Mouse (Mus musculus) MEL (cell line): ENCODE measurements around the gene Hoxd1. TPM values are rescaled to one million over a fixed set of nuclear protein-coding genes. Genes with fewer than 3 reads are reported as not detected.

Experiments used
- DNase-seq: peaks from one replicate; pipeline ENCODE4 v3.0.0; 2011; ENCODE audit warnings: low read depth, low spot score
- H3K27ac ChIP-seq: 2 replicates; pipeline ENCODE4 v1.5.1; 2012; ENCODE audit warnings: low read depth, mild to moderate bottlenecking, control low read depth, low read length, moderate library complexity; ENCODE audit not compliant: control insufficient read depth
- H3K27me3 ChIP-seq, 2 experiments: fragments of 150-350 bp in 1 of 2; sonication (generic) in 1 of 2; 2 replicates each; pipeline ENCODE4 v1.6.1; 2012; ENCODE audit warnings: low read length in 2 of 2, mild to moderate bottlenecking in 2 of 2, improper control_type of control experiment in 1 of 2, moderate library complexity in 1 of 2; ENCODE audit not compliant: insufficient read depth in 2 of 2, control insufficient read depth in 1 of 2
- H3K36me3 ChIP-seq, 2 experiments: 2 replicates each; pipeline ENCODE4 v1.6.1; 2012 to 2014; ENCODE audit warnings: low read length in 2 of 2, improper control_type of control experiment in 1 of 2, inconsistent platforms in 1 of 2, mild to moderate bottlenecking in 1 of 2; ENCODE audit not compliant: insufficient read depth in 2 of 2, control insufficient read depth in 1 of 2
- H3K4me1 ChIP-seq, 2 experiments: fragments of 150-350 bp in 1 of 2; sonication (generic) in 1 of 2; 2 replicates each; pipeline ENCODE4 v1.6.1; 2012; ENCODE audit warnings: low read length in 2 of 2, improper control_type of control experiment in 1 of 2, mild to moderate bottlenecking in 1 of 2; ENCODE audit not compliant: insufficient read depth in 2 of 2, control insufficient read depth in 1 of 2
- H3K4me3 ChIP-seq, 2 experiments: fragments of 150-350 bp in 1 of 2; sonication (generic) in 1 of 2; 2 replicates each; pipeline ENCODE4 v1.5.1; 2012; ENCODE audit warnings: low read depth in 2 of 2, low read length in 2 of 2, mild to moderate bottlenecking in 2 of 2, moderate library complexity in 2 of 2, control low read depth in 1 of 2, improper control_type of control experiment in 1 of 2; ENCODE audit not compliant: control insufficient read depth in 1 of 2, insufficient read depth in 1 of 2
- H3K79me2 ChIP-seq: 2 replicates; pipeline ENCODE4 v1.6.1; 2012; ENCODE audit warnings: mild to moderate bottlenecking, low read length, moderate library complexity; ENCODE audit not compliant: control insufficient read depth, poor library complexity, insufficient read depth
- H3K9ac ChIP-seq: 2 replicates; pipeline ENCODE4 v1.6.1; 2012; ENCODE audit warnings: low read depth, mild to moderate bottlenecking, control low read depth, low read length, moderate library complexity; ENCODE audit not compliant: control insufficient read depth, poor library complexity, severe bottlenecking
- H3K9me3 ChIP-seq: fragments of 150-350 bp; sonication (generic); replicated peaks from 2 replicates; pipeline ENCODE4 v1.6.1; 2012; ENCODE audit warnings: mild to moderate bottlenecking, low read length, improper control_type of control experiment, moderate library complexity; ENCODE audit not compliant: insufficient read depth
- CTCF ChIP-seq, 3 experiments: IDR thresholded peaks in 2 of 3; conservative IDR thresholded peaks in 1 of 3; 2 replicates each; pipeline ENCODE4 v1.5.1; 2011 to 2012; ENCODE audit warnings: low read length in 3 of 3, low read depth in 2 of 3, mild to moderate bottlenecking in 2 of 3, improper control_type of control experiment in 1 of 3, inconsistent platforms in 1 of 3, mixed read lengths in 1 of 3, moderate library complexity in 1 of 3; ENCODE audit not compliant: control insufficient read depth in 1 of 3, insufficient read depth in 1 of 3, poor library complexity in 1 of 3, severe bottlenecking in 1 of 3
- E2F4 ChIP-seq: IDR thresholded peaks from 2 replicates; pipeline ENCODE4 v1.6.1; 2011; ENCODE audit warnings: low read depth, low read length, improper control_type of control experiment, borderline replicate concordance
- GABPA ChIP-seq: IDR thresholded peaks from 2 replicates; pipeline ENCODE4 v1.6.1; 2012; ENCODE audit warnings: low read depth, mild to moderate bottlenecking, inconsistent platforms, low read length, improper control_type of control experiment, moderate library complexity
- GATA1 ChIP-seq: IDR thresholded peaks from 2 replicates; pipeline ENCODE4 v1.6.1; 2011; ENCODE audit warnings: low read depth, low read length, improper control_type of control experiment
- JUND ChIP-seq: IDR thresholded peaks from 2 replicates; pipeline ENCODE4 v1.6.1; 2011; ENCODE audit warnings: low read depth, mild to moderate bottlenecking, improper control_type of control experiment, low read length
- KAT2A ChIP-seq: conservative IDR thresholded peaks from 2 replicates; pipeline ENCODE4 v1.6.1; 2012; ENCODE audit warnings: low read depth, low read length, improper control_type of control experiment, inconsistent platforms
- MAZ ChIP-seq: IDR thresholded peaks from 2 replicates; pipeline ENCODE4 v1.6.1; 2012; ENCODE audit warnings: low read depth, mild to moderate bottlenecking, inconsistent platforms, low read length, improper control_type of control experiment
- MEF2A ChIP-seq: IDR thresholded peaks from 2 replicates; pipeline ENCODE4 v1.6.1; 2014; ENCODE audit warnings: low read depth, mild to moderate bottlenecking, inconsistent platforms, low read length, improper control_type of control experiment; ENCODE audit not compliant: poor library complexity, insufficient replicate concordance, severe bottlenecking; ENCODE audit errors: extremely low read depth
- MXI1 ChIP-seq: IDR thresholded peaks from 2 replicates; pipeline ENCODE4 v1.6.1; 2011; ENCODE audit warnings: mild to moderate bottlenecking, low read depth, low read length, improper control_type of control experiment
- MYC ChIP-seq: IDR thresholded peaks from 2 replicates; pipeline ENCODE4 v1.6.1; 2011; ENCODE audit warnings: low read depth, mild to moderate bottlenecking, low read length, improper control_type of control experiment, moderate library complexity
- POLR2AphosphoS5 ChIP-seq: IDR thresholded peaks from 2 replicates; pipeline ENCODE4 v1.6.1; 2012; ENCODE audit warnings: low read depth, borderline replicate concordance, mild to moderate bottlenecking, inconsistent platforms, low read length, moderate library complexity, mixed read lengths
- RCOR1 ChIP-seq: IDR thresholded peaks from 2 replicates; pipeline ENCODE4 v1.6.1; 2012; ENCODE audit warnings: low read depth, mild to moderate bottlenecking, inconsistent platforms, low read length, improper control_type of control experiment
- TBP ChIP-seq: IDR thresholded peaks from 2 replicates; pipeline ENCODE4 v1.8.0; 2011; ENCODE audit warnings: low read depth, low read length, improper control_type of control experiment
- ZC3H11A ChIP-seq: IDR thresholded peaks from 2 replicates; pipeline ENCODE4 v1.6.1; 2012; ENCODE audit warnings: low read depth, mild to moderate bottlenecking, inconsistent platforms, low read length, improper control_type of control experiment
- ZMIZ1 ChIP-seq: IDR thresholded peaks from 2 replicates; pipeline ENCODE4 v1.6.1; 2012; ENCODE audit warnings: low read depth, mild to moderate bottlenecking, inconsistent platforms, low read length, improper control_type of control experiment, moderate library complexity
- ZNF384 ChIP-seq: IDR thresholded peaks from 2 replicates; pipeline ENCODE4 v1.6.1; 2012; ENCODE audit warnings: low read depth, mild to moderate bottlenecking, inconsistent platforms, low read length, improper control_type of control experiment
- polyA plus RNA-seq, 2 experiments: library from polyadenylated mRNA; stranded (reverse) in 1 of 2; unstranded in 1 of 2; fragments of >175 nt in 1 of 2; fragments of >200 nt in 1 of 2; gene quantifications; 2 replicates each; pipeline versions ENCODE4 v1.2.1 to v1.2.4; 2012; ENCODE audit warnings: low replicate concordance in 2 of 2, low read depth in 1 of 2; ENCODE audit not compliant: insufficient read length in 2 of 2, insufficient read depth in 1 of 2, missing spikeins in 1 of 2
- total RNA-seq: library from RNA; depleted of rRNA; stranded (reverse); fragments of 300-350 nt; gene quantifications from 2 replicates; pipeline ENCODE4 v1.2.3, GENCODE M21; 2012

Hoxd1 gene
- total and polyA plus RNA-seq, 3 experiments, result not detected

GRCm38 (mm10) chr2:74781386-74781785, 18.6 kb downstream of the Hoxd1 start:
- H3K4me3 ChIP-seq, result no peak overlapping the region
- TF ChIP-seq MXI1 (no peak), CTCF (IDR thresholded peaks at IDR 0.05 in 2 of 3, conservative IDR thresholded peaks at IDR 0.05 in 1 of 3; ENCODE audit: control insufficient read depth in 1 of 3, insufficient read depth in 1 of 3, low read depth in 2 of 3, low read length in 3 of 3, poor library complexity in 1 of 3, severe bottlenecking in 1 of 3) (no peak), MEF2A (no peak), ZNF384 (no peak), E2F4 (no peak), POLR2AphosphoS5 (no peak), GATA1 (no peak)
- no peaks in the 10 kb centered on the region for H3K36me3 ChIP-seq
- H3K79me2 ChIP-seq, result no peaks in the 10 kb centered on the region
- no peak overlapping the region for H3K9ac ChIP-seq
- no peaks in the 10 kb centered on the region for H3K4me1 ChIP-seq
- no peak for DNase-seq
- H3K27ac ChIP-seq, result no peak overlapping the region
- peaks cover 1 to 3% of the 10 kb centered on the region in 2 experiments; a peak in 3 of 4 replicates for H3K27me3 ChIP-seq
- H3K9me3 ChIP-seq, result no peaks in the 10 kb centered on the region

- TF ChIP-seq MAZ, result no peak
- no peak for TF ChIP-seq JUND
- TF ChIP-seq E2F4, result no peak
- TF ChIP-seq MEF2A, result no peak
- TF ChIP-seq KAT2A, result no peak
- no peak for TF ChIP-seq RCOR1
- H3K4me1 ChIP-seq, result no peaks in the 10 kb centered on the region
- H3K79me2 ChIP-seq, result no peaks in the 10 kb centered on the region
- H3K9me3 ChIP-seq, result no peaks in the 10 kb centered on the region
- H3K36me3 ChIP-seq, result no peaks in the 10 kb centered on the region
- no peak overlapping the region for H3K27ac ChIP-seq
- H3K4me3 ChIP-seq, result no peak overlapping the region
- no peak overlapping the region for H3K9ac ChIP-seq
- no peak for DNase-seq
- H3K27me3 ChIP-seq, result peaks cover 6% of the 10 kb centered on the region in 2 experiments
Measured at GRCm38 (mm10) chr2:74795531-74795930, 32.8 kb downstream of the Hoxd1 start.

GRCm38 (mm10) chr2:74808431-74808830, 45.7 kb downstream of the Hoxd1 start:
- H3K4me1 ChIP-seq, result no peaks in the 10 kb centered on the region
- no peak for DNase-seq

More at GRCm38 (mm10) chr2:74808431-74808830, 45.7 kb downstream of the Hoxd1 start:
- Histone ChIP-seq H3K9ac (no peak overlapping the region), H3K9me3 (no peaks in the 10 kb centered on the region), H3K27ac (no peak overlapping the region), H3K4me3 (no peak overlapping the region), H3K27me3 (peaks cover 6 to 16% of the 10 kb centered on the region in 2 experiments), H3K36me3 (no peaks in the 10 kb centered on the region), H3K79me2 (no peaks in the 10 kb centered on the region)
- TF ChIP-seq ZMIZ1 (no peak), MYC (no peak), ZC3H11A (no peak), TBP (no peak), GABPA (no peak), E2F4 (no peak), CTCF (IDR thresholded peaks at IDR 0.05 in 2 of 3, conservative IDR thresholded peaks at IDR 0.05 in 1 of 3; ENCODE audit: control insufficient read depth in 1 of 3, insufficient read depth in 1 of 3, low read depth in 2 of 3, low read length in 3 of 3, poor library complexity in 1 of 3, severe bottlenecking in 1 of 3) (no peak), MAZ (no peak)
